Mouse (Mus musculus) E14TG2a.4 (cell line): ENCODE data around the gene Cav3.

Source experiments
- CTCF ChIP-seq: conservative IDR thresholded peaks from 2 replicates; pipeline ENCODE4 v1.5.1; 2014; ENCODE audit warnings: low read length
- POU5F1 ChIP-seq: IDR thresholded peaks from 2 replicates; pipeline ENCODE4 v1.6.1; 2014; ENCODE audit warnings: low read length, borderline replicate concordance

DNA sequence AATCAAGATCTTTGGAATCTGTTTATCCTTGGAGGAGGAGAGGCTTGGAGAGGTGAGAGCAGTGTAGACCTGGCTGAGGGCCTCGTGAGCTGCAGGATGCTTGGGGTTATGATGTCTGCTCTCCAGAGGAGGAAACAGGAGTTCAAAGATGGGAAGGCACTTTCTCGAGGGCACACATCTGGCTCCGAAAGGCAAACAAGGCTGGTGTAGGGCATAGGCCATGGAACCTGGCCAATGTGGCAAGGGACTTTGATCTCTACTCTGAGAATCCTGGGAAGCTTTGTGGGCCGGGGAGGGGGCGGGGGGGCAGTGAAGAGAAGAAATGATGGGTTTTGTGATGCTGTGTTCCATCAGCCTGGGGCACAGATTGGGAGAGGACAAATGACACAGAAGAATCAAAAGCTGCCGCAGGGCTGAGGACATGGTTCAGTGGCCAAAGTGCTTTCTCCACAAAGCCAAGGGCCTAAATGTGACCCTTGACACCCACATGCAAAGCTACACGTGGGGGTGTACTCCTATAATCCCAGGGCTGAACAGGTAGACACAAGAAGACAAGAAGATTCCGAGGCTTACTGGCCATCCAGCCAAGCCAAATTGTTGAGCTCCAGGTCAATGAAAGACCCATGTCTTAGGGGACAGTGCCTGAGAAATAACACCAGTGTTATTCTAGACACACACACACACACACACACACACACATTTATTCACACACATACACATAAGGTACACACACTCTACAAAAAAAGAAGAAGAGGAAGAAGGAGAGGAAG is 37.2 kb downstream of the Cav3 start:
- no peak for TF ChIP-seq CTCF
- no peak for TF ChIP-seq POU5F1
